Mouse (Mus musculus) limb, embryonic 12.5 days (tissue): ENCODE results near the gene Syce3. TPM values are rescaled to one million over a fixed set of nuclear protein-coding genes. Genes with fewer than 3 reads are reported as not detected.

Experiments
- ATAC-seq: fragments of 200-750 bp; cut with Nextera tagmentation; 2 replicates; pipeline ENCODE4 v1.8.0; 2017; ENCODE audit warnings: low read depth, moderate TSS enrichment; ENCODE audit not compliant: insufficient number of reproducible peaks, insufficient read depth, low FRiP score, low TSS enrichment
- H3K27ac ChIP-seq: fragments of 300-500 bp; sonication (generic); 2 replicates; pipeline ENCODE4 v1.5.1; 2016; ENCODE audit warnings: mild to moderate bottlenecking, moderate library complexity
- H3K27me3 ChIP-seq: fragments of 300-500 bp; sonication (generic); 2 replicates; pipeline ENCODE4 v1.6.1; 2016; ENCODE audit warnings: mild to moderate bottlenecking, moderate library complexity
- H3K36me3 ChIP-seq: fragments of 300-500 bp; sonication (generic); 2 replicates; pipeline ENCODE4 v1.6.1; 2016; ENCODE audit warnings: mild to moderate bottlenecking, moderate library complexity
- H3K4me1 ChIP-seq: fragments of 300-500 bp; sonication (generic); replicated peaks from 2 replicates; pipeline ENCODE4 v1.6.1; 2016
- H3K4me2 ChIP-seq: fragments of 300-500 bp; sonication (generic); 2 replicates; pipeline ENCODE4 v1.6.1; 2016; ENCODE audit warnings: mild to moderate bottlenecking, moderate library complexity
- H3K4me3 ChIP-seq: fragments of 300-500 bp; sonication (generic); replicated peaks from 2 replicates; pipeline ENCODE4 v1.5.1; 2016; ENCODE audit warnings: mild to moderate bottlenecking
- H3K9ac ChIP-seq: fragments of 300-500 bp; sonication (generic); replicated peaks from 2 replicates; pipeline ENCODE4 v1.6.1; 2016; ENCODE audit warnings: mild to moderate bottlenecking, moderate library complexity
- H3K9me3 ChIP-seq: fragments of 300-500 bp; sonication (generic); 2 replicates; pipeline ENCODE4 v1.6.1; 2016; ENCODE audit warnings: mild to moderate bottlenecking, moderate library complexity
- WGBS: fragments of 180-500 bp; shearing (Covaris S2); methylation state at CpG from one replicate; pipeline ENCODE4 v1.1.7; 2016; 5-methylcytosine and 5-hydroxymethylcytosine counted together
- polyA plus RNA-seq: library from polyadenylated mRNA; unstranded; fragments of >200 nt; fragmentation: Nextera tagmentation; extraction: Ambion mirVana; gene quantifications from 2 replicates; pipeline ENCODE4 v1.2.1, GENCODE M21; 2016

Syce3 gene
- polyA plus RNA-seq, 1 experiment from 2014 or later = not detected

GRCm38 (mm10) chr15:89350447-89350846 lies 59.9 kb downstream of the Syce3 start:
- H3K9me3 ChIP-seq = no peaks in the 10 kb centered on the region
- H3K36me3 ChIP-seq = peaks cover 45% of the 10 kb centered on the region
- 84% methylated on average over 5 of the region's 5 CpGs for WGBS
- no peak for ATAC-seq
- H3K4me2 ChIP-seq = no peak overlapping the region
- H3K27me3 ChIP-seq = no peaks in the 10 kb centered on the region
- no peak overlapping the region for H3K9ac ChIP-seq
- H3K27ac ChIP-seq = peak overlapping the region; percentile 53; the same call in 1 of the 2 replicates
- peaks cover 14% of the 10 kb centered on the region for H3K4me1 ChIP-seq
- no peak overlapping the region for H3K4me3 ChIP-seq

DNA sequence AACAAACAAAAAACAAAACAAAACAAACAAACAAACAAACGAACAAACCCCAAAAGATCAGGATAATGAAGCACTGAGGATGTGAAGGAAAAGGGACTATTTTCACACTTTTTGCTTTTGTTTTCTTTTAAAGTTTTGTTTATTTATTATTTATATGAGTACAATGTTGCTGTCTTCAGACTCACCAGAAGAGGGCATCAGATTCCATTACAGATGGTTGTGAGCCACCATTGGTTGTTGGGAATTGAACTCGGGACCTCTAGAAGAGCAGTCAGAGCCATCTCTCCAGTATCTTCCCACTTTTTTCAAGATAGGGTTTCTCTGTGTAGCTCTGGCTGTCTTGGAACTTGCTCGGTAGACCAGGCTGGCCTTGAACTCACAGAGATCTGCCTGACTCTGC lies 67.0 kb downstream of the Syce3 start:
- H3K9me3 ChIP-seq = no peaks in the 10 kb centered on the region
- H3K4me1 ChIP-seq = no peaks in the 10 kb centered on the region
- H3K36me3 ChIP-seq = no peaks in the 10 kb centered on the region
- no peak for ATAC-seq
- H3K4me2 ChIP-seq = no peak overlapping the region
- WGBS = 85% methylated on average over 3 of the region's 3 CpGs
- no peak overlapping the region for H3K4me3 ChIP-seq
- H3K9ac ChIP-seq = no peak overlapping the region
- H3K27ac ChIP-seq = no peak overlapping the region
- H3K27me3 ChIP-seq = no peaks in the 10 kb centered on the region

DNA sequence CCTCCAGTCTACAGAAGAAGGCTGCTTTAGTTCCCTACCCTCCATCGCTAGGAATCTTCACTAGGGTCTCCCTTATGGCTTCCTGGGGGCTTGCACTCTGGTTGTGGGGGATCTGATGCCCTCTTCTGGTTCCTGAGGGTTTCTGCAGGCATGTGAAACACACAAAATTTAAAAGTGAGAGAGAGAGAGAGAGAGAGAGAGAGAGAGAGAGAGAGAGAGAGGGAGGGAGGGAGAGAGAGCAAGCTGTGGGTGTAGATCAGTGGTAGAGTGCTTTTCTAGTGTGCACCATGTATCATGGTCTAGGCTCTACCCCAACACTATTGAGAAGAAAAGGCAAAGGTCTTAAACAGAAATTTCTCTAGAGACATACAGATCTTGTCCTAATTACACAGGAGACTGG lies 68.6 kb downstream of the Syce3 start:
- Histone ChIP-seq H3K27me3 (no peaks in the 10 kb centered on the region), H3K4me2 (no peak overlapping the region), H3K4me1 (no peaks in the 10 kb centered on the region), H3K27ac (no peak overlapping the region), H3K4me3 (no peak overlapping the region), H3K9me3 (no peaks in the 10 kb centered on the region), H3K9ac (no peak overlapping the region), H3K36me3 (no peaks in the 10 kb centered on the region)
- 48% methylated on average over 1 of the region's 1 CpGs for WGBS
- no peak for ATAC-seq

Other genes with a start within 250 kb of the Syce3 start
- 157 and 170 TPM in 2 replicates for gene Plxnb2, start 229.7 kb downstream of the Syce3 start, polyA plus RNA-seq
- gene Dennd6b, start 214.0 kb downstream of the Syce3 start, polyA plus RNA-seq = 30.1 and 31.2 TPM in 2 replicates
- 30.5 and 33.3 TPM in 2 replicates for gene Ppp6r2, start 198.9 kb downstream of the Syce3 start, polyA plus RNA-seq
- 57.2 and 73.4 TPM in 2 replicates for gene Sbf1, start 95.2 kb downstream of the Syce3 start, polyA plus RNA-seq
- 0.16 and 0.17 TPM in 2 replicates for gene Adm2, start 87.8 kb downstream of the Syce3 start, polyA plus RNA-seq
- not detected in 2 replicates for gene Miox, start 76.1 kb downstream of the Syce3 start, polyA plus RNA-seq
- 43.3 and 47.4 TPM in 2 replicates for gene Lmf2, start 54.8 kb downstream of the Syce3 start, polyA plus RNA-seq
- gene Ncaph2, start 54.8 kb downstream of the Syce3 start, polyA plus RNA-seq = 175 and 183 TPM in 2 replicates
- gene Sco2, start 36.7 kb downstream of the Syce3 start, polyA plus RNA-seq = 4.2 and 5.3 TPM in 2 replicates
- 1.5 TPM in 2 replicates for gene Tymp, start 33.5 kb downstream of the Syce3 start, polyA plus RNA-seq
- 0.33 and 0.48 TPM in 2 replicates for gene Odf3b, start 31.2 kb downstream of the Syce3 start, polyA plus RNA-seq
- 0.05 TPM in 1 of 2 replicates, not detected in the other for gene Klhdc7b, start 25.6 kb downstream of the Syce3 start, polyA plus RNA-seq
- 0.25 and 0.74 TPM in 2 replicates for gene Cpt1b, start 15.4 kb upstream of the Syce3 start, polyA plus RNA-seq
- gene C730034F03Rik, start 19.1 kb upstream of the Syce3 start, polyA plus RNA-seq = 3.6 and 3.8 TPM in 2 replicates
- gene Gm44502, start 19.2 kb upstream of the Syce3 start, polyA plus RNA-seq = not detected in 2 replicates
- gene Chkb, start 19.4 kb upstream of the Syce3 start, polyA plus RNA-seq = 59.2 and 61.8 TPM in 2 replicates
- 2.0 and 2.1 TPM in 2 replicates for gene Mapk8ip2, start 43.4 kb upstream of the Syce3 start, polyA plus RNA-seq
- 15.2 and 15.6 TPM in 2 replicates for gene Arsa, start 66.9 kb upstream of the Syce3 start, polyA plus RNA-seq
- 2.4 and 3.2 TPM in 2 replicates for gene Shank3, start 89.1 kb upstream of the Syce3 start, polyA plus RNA-seq
- 0.28 TPM in 1 of 2 replicates, not detected in the other for gene Acr, start 157.8 kb upstream of the Syce3 start, polyA plus RNA-seq
- 48.9 and 53.0 TPM in 2 replicates for gene Rabl2, start 181.4 kb upstream of the Syce3 start, polyA plus RNA-seq